Mouse (Mus musculus) layer of hippocampus, postnatal 25 days (tissue): ENCODE data around the gene Itga7. TPM values are rescaled to one million over a fixed set of nuclear protein-coding genes. Genes with fewer than 3 reads are reported as not detected.
"Not testable (repeated sequence)": the region's sequence is repeated elsewhere in the genome, so short reads cannot be mapped to it uniquely, and the experiment has no call there.

Experiments
- DNase-seq, 2 experiments: peaks; one replicate each; pipeline ENCODE4 v3.0.0; 2022; ENCODE audit warnings: mixed read lengths in 2 of 2, low spot score in 1 of 2; ENCODE audit errors: extremely low spot score in 1 of 2
- total RNA-seq, 2 experiments: library from RNA; stranded (reverse); gene quantifications; 2 replicates each; pipeline ENCODE4 v1.2.3; 2021

Itga7 gene
- total RNA-seq, 2 experiments from 2014 or later: 25.6 to 30.7 TPM

DNA sequence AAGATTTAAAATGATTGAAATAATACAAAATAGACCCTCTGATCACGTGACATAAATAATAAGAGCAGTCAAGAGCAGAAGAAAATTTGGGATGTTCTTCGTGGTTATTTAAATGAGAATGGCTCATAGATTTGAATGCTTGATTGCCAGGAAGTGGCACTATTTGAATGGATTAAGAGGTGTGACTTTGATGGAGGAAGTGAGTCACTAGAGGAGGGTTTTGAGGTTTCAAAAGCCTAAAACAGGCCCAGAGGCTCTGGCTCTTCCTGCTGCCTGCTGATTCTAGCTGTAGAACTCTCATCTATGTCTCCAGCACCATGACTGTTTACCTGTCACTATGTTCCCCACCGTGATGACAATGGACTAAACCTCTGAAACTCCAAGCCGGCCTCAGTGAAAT, 39.2 kb downstream of the Itga7 start:
- DNase-seq: no peak

DNA sequence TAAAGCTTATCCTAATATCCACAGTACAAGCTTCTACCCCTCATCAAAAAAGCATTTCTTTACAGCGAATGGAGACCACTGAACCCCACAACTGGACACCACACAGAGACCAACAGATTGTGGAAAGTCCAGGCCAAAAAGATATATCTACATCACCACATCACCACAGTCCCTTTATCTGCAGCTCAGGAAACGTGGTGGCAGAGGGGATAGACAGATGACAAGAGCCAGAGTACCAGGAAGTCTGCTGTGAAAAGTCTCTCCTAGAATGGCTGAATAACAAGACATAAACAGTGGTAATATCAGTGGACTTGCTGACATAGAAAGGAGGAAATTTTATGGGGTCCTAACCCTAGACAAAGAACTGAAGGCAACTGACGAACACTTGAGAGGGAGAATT, 42.8 kb downstream of the Itga7 start:
- no peak for DNase-seq

- DNase-seq: peak in 1 of 2 experiments; percentile 27
These were observed 44.0 kb downstream of the Itga7 start for GRCm38 (mm10) chr10:128977522-128978114.

DNA sequence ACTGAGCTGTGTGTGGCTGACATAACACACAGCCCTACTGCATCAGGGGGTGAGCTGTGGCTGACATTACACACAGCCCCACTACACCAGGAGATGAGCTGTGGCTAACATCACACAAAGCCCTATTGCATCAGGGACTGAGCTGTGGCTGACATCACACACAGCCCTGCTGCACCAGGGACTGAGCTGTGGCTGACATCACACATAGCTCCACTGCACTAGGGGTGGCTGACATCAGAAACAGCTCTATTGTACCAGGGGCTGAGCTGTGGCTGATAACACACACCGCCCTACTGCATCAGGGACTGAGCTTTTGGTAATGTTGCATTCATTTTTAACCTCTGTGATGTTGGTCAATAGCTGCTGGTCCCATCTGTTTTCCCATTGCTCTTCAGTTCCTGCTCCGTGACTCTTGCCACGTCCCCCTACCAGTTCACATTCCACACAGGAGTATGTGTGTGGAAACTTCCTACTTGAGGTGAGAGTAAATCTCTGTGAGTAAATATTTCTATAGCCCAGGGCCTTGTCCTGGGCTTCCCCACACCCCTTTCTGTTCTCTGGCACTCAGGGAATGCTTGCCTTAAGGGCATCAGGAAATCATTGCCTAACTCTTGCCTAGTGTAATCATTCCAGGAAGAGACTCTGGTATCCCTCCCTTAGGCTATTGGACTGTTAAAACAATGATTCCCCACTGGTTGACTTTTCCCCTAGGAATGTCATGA, 47.2 kb downstream of the Itga7 start:
- no peak for DNase-seq

DNA sequence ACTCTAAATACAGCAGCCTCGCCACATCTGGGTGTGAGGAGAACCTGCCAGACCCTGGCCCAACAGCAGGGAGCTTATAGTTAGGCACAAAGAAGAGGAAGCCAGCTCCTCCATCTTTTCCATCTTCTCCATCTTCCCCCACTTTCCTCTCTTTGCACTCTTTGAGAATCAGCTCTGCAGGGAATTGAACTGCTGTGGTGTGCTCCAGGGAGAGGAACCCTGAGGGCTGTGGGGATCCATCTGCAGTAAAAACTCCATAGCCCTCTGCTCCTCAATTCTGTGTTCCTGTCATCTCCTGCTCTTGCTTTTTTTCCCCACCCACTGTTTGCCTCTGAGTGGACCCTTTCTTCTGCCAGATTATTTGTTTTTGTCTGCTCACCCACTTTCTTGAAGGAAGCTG, 55.5 kb downstream of the Itga7 start, which contains the start of gene Olfr9:
TSS of gene Olfr9 (plus strand) at position 301 of the 400 bp plus-strand sequence.
- not testable (repeated sequence) for DNase-seq

- DNase-seq: not testable (repeated sequence)
These were observed 56.7 kb downstream of the Itga7 start for GRCm38 (mm10) chr10:128990129-128990850.

- no peak for DNase-seq
These were observed 57.4 kb downstream of the Itga7 start for GRCm38 (mm10) chr10:128990994-128991393.

DNA sequence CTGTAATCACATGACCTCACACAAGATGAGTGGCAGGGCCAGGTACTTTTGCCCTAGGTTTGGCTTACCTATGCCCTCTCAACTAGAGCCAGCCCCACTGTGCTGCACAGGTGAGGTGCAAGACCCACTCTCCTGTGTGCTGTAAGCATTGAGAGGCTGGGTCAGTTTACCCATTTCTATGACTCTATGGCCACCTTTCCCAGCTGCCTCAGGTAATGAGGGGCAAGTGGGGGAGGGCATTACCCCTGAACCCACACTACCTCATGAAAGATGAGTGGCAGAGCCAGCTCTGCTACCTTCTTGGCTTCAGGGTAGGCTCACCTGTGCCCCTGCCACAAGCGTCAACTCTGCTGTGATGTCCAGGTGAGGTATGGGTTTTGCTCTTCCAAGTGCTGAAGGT, 62.2 kb downstream of the Itga7 start:
- DNase-seq: no peak

- DNase-seq: no peak
These were observed 63.0 kb downstream of the Itga7 start for GRCm38 (mm10) chr10:128996523-128997040.

GRCm38 (mm10) chr10:129004032-129004920, 70.7 kb downstream of the Itga7 start:
- DNase-seq: no peak

Other genes with a start within 250 kb of the Itga7 start
- 100 to 1,000 TPM; 130 to 136 TPM for gene Rab5b, start 237.6 kb upstream of the Itga7 start, total RNA-seq
- under 1 TPM; 0.49 to 0.62 TPM for gene Pmel, start 229.6 kb upstream of the Itga7 start, total RNA-seq
- 1 to 10 TPM; 2.7 to 4.0 TPM for gene Cdk2, start 228.8 kb upstream of the Itga7 start, total RNA-seq
- gene Dgka, start 189.0 kb upstream of the Itga7 start, total RNA-seq: 1 to 10 TPM; 9.3 to 9.8 TPM
- gene Pym1, start 185.9 kb upstream of the Itga7 start, total RNA-seq: 10 to 100 TPM; 25.1 to 26.3 TPM
- under 1 TPM; 0.54 to 0.81 TPM for gene Mmp19, start 142.9 kb upstream of the Itga7 start, total RNA-seq
- gene Dnajc14, start 129.8 kb upstream of the Itga7 start, total RNA-seq: 10 to 100 TPM; 66.4 to 68.4 TPM
- gene Tmem198b, start 129.4 kb upstream of the Itga7 start, total RNA-seq: 10 to 100 TPM; 11.3 to 12.1 TPM
- 10 to 100 TPM; 36.5 to 39.9 TPM for gene Sarnp, start 116.5 kb upstream of the Itga7 start, total RNA-seq
- gene Ormdl2, start 112.2 kb upstream of the Itga7 start, total RNA-seq: 1 to 10 TPM; 7.9 to 8.8 TPM
- gene Gdf11, start 42.1 kb upstream of the Itga7 start, total RNA-seq: 10 to 100 TPM; 20.9 to 21.4 TPM
- gene Cd63, start 32.8 kb upstream of the Itga7 start, total RNA-seq: 10 to 100 TPM; 76.6 to 84.7 TPM
- 1 to 10 TPM; 5.8 to 6.6 TPM for gene Rdh5, start 10.9 kb upstream of the Itga7 start, total RNA-seq
- 100 to 1,000 TPM in 1 of 2 experiments, 10 to 100 TPM in 1; 86.8 to 102 TPM for gene Bloc1s1, start 9.8 kb upstream of the Itga7 start, total RNA-seq
- not detected for gene Mettl7b, start 27.2 kb downstream of the Itga7 start, total RNA-seq
- gene Olfr9, start 55.6 kb downstream of the Itga7 start, total RNA-seq: not detected
- not detected for gene Olfr763, start 77.0 kb downstream of the Itga7 start, total RNA-seq
- gene Olfr764-ps1, start 106.1 kb downstream of the Itga7 start, total RNA-seq: not detected
- not detected for gene Olfr765, start 116.2 kb downstream of the Itga7 start, total RNA-seq
- not detected for gene Olfr766-ps1, start 135.2 kb downstream of the Itga7 start, total RNA-seq
- not detected for gene Olfr767, start 149.1 kb downstream of the Itga7 start, total RNA-seq
- not detected for gene Olfr768, start 165.6 kb downstream of the Itga7 start, total RNA-seq
- gene Olfr769, start 184.0 kb downstream of the Itga7 start, total RNA-seq: not detected
- gene Olfr770, start 205.2 kb downstream of the Itga7 start, total RNA-seq: not detected
- not detected for gene Olfr771, start 230.9 kb downstream of the Itga7 start, total RNA-seq
- gene Olfr772, start 244.1 kb downstream of the Itga7 start, total RNA-seq: not detected